Mouse (Mus musculus): Measurements from ENCODE around the gene Wdr27.
"Not testable (repeated sequence)": the region's sequence is repeated elsewhere in the genome, so short reads cannot be mapped to it uniquely, and the experiment has no call there.

The Wdr27 gene

GRCm38 (mm10) chr17:14930697-14931096 is 12.3 kb downstream of the Wdr27 start:
- DNase-seq (ENCODE audit: low spot score): no peak

GRCm38 (mm10) chr17:14928631-14929030 is 14.3 kb downstream of the Wdr27 start:
- DNase-seq (ENCODE audit: low spot score): no peak

DNA sequence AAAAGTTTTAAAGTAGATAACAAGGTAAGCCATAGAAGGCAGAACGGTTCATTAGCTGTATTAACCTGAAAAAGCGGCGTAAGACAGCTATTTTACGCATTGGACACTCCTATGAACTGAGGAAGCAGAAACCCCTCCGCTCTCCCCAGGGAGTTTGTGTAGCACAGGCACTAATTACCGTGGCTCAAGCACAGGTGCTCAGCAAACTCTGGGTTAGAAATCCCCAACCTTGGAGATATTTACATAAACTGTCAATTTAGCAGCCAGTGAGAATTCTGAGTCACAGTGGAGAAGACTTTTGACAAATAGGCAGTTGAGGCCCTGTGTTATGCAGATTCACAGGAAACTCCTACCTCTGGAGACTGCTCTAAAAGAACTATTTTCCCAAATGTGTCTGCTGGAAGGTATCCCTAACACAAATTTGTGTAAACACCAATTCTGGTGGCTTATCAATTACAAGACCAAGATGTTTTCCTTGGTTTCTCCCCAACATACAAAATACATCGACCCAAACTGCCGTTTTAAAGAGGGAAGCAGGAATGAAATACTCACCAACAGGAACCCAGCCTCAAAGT is 15.2 kb downstream of the Wdr27 start:
- DNase-seq (ENCODE audit: low spot score): no peak

- no peak for DNase-seq (ENCODE audit: low spot score)
These were observed 21.4 kb downstream of the Wdr27 start for GRCm38 (mm10) chr17:14921582-14921981.

DNA sequence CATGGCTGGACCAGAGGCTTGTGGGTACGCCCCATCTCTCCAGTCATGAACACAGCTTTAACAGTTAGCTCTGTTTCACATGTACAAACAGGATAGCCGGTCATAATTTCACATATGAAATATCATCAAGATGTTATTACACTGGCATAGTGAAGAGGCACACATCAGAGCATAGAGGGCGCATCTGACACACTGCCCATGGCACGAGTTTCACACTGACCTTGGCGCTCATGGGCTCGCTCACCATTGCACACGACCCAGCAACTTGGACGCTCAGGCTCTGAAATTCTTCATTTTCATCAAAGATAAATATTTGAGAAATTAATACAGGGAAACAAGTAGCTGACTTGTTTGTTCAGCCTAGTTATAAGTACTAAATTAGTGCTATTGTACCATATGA is 25.1 kb downstream of the Wdr27 start:
- no peak for DNase-seq (ENCODE audit: low spot score)

DNA sequence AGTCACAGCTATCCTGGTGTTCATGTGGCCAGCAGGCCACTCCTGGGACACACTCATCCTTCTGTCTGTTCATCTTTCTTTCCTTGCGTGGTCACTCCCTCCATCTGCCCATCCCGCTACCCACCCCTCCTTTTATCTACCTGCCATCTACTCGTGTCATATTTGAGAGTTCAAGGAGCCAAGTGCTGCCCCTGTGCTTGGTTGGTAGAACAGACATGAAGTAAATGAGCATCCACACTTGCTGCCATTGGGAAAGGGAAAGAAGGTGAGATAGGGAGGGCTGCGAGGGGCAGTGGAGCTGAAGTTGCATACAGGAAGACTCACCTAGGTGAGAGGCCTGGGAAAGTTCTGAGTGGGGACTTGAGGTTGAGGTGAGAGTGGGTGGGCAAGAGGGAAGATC is 28.6 kb downstream of the Wdr27 start:
- no peak for DNase-seq (ENCODE audit: low spot score)

DNA sequence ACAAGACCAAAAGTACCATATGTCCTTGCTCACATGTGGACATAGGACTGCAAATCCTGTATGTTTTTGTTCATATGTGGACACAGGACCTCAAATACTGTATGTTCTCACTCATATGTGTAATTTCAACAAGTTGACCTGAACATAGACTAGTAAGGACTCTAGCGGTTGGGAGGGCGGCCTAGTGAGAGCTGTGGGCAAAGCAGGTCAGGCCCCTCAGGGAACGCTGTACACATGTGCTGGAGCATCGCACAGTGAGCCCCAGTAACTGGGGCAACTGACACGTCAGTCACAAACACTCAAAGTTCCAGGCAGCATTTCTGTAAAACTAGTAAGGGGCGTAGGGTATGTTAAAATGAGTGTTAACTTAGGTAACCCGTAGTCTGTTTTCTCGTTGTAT is 30.0 kb downstream of the Wdr27 start:
- no peak for DNase-seq (ENCODE audit: low spot score)

GRCm38 (mm10) chr17:14912420-14912819 is 30.5 kb downstream of the Wdr27 start:
- DNase-seq (ENCODE audit: low spot score): no peak

DNA sequence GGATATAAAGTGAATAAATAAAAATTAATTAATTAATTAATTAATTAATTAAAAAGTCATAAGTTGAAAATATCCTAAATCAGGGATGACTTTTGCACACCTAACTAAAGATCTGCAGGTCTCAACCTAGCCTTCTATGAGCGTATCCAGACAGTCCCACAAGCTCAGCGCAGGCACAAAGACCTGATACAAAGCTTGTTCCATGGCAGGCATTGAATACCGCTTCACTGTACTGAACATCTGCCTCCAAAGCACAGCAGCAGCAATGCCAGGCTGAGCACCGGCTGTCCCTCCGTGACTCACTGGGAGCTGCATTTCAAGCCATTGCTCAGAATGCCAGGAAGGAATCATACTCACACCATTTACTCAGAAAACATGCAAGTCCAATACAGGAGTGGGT is 32.2 kb downstream of the Wdr27 start:
- no peak for DNase-seq (ENCODE audit: low spot score)

DNA sequence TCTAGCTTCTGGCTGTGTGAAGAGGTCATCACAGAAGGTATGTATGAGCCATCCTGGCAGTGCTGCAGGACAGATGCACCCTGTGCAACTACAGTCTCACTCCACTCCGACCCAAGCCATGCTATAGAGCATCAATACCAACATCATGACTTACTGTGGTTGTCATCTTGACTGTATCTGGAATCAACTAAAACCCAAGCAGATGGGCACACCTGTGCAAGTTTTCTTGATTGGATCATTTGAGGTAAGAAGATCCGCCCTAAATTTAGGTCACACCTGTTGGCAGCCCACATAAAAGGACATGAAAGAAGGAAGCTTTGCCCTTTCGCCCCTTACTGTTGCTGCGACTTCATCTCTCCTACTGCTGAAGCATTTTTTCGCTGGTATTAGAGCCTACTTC is 33.6 kb downstream of the Wdr27 start:
- no peak for DNase-seq (ENCODE audit: low spot score)

DNA sequence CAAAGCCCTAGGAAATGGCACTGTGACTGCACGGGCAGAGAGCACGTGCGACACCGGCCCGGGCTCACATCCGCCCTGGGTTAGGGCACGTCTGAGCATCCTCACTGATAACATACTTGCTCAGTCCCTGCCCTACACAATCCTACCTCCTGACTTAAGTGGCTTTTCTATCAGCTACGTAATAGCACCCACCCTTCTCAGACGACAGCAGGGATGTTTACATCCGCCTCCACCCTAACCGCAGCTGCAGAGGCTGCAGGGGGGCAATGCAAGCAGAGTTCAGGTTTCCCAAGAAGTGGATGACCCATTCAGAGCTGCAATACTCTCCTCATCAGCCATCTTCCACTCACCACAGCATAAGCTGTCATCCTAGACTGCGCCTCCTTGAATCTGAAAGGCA is 35.8 kb downstream of the Wdr27 start:
- DNase-seq (ENCODE audit: low spot score): no peak

GRCm38 (mm10) chr17:14906611-14907010 is 36.3 kb downstream of the Wdr27 start:
- DNase-seq (ENCODE audit: low spot score): no peak

- no peak for DNase-seq (ENCODE audit: low spot score)
These were observed 38.2 kb downstream of the Wdr27 start for GRCm38 (mm10) chr17:14904637-14905265.

GRCm38 (mm10) chr17:14904206-14904605 is 38.8 kb downstream of the Wdr27 start:
- no peak for DNase-seq (ENCODE audit: low spot score)

- no peak for DNase-seq (ENCODE audit: low spot score)
These were observed 39.7 kb downstream of the Wdr27 start for GRCm38 (mm10) chr17:14903212-14903611.

DNA sequence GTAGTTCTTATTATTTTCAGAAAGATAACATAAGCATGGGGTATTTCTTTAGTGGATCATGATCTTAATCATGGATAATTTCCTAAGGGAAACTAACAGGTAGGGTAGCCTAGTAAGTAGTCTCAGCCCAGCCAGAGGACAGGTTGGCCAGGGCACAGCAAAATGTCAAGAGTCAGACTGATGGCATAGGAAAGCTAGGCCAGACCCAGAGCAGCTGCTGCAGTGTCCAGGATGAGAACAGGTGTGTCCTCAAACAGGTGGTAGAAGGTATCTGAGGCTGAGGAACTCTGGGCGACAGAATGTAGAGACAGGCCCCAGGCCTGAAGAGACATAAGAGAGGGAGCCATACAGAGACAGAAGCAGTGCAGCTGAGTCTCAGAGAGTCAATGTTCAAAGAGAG is 44.0 kb downstream of the Wdr27 start:
- DNase-seq (ENCODE audit: low spot score): no peak

DNA sequence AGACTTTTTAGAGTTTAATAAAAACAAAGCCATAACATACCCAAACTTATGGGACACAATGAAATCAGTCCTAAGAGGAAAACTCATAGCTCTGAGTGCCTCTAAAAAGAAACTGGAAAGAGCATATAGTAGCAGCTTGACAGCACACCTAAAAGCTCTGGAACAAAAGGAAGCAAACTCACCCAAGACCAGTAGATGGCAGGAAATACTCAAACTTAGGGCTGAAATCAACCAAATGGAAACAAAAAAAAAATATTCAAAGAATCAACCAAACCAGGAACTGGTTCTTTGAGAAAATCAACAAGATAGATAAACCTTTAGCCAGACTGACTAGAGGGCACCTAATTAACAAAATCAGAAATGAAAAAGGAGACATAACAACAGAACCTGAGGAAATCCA is 47.9 kb downstream of the Wdr27 start:
- DNase-seq (ENCODE audit: low spot score): not testable (repeated sequence)

GRCm38 (mm10) chr17:14886933-14887332 is 56.0 kb downstream of the Wdr27 start:
- no peak for DNase-seq (ENCODE audit: low spot score)

DNA sequence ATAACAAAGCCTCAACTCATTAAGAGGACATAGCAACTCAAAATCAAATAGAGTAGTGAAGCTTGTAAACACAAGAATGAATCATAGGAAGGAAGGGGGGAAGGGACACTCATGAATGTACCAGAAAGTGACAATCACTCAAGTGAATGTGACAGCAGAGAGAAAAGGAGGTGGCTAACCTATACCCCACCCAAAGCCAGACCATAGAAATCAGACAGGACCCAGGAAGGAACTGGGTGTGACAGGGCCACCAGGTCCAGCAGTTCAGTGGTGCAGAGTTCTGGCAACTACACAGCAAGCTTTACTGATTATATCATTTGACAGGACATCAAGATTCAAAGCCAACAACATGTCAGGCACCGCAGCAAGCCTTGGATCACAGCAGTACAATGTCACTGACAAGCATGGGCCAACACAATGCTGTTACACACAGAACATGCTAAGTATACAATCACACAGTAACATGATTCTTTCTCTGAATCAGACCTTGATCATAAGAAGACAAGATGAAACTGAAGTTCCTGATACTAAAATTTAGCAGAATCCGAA is 68.2 kb downstream of the Wdr27 start:
- DNase-seq (ENCODE audit: low spot score): no peak

DNA sequence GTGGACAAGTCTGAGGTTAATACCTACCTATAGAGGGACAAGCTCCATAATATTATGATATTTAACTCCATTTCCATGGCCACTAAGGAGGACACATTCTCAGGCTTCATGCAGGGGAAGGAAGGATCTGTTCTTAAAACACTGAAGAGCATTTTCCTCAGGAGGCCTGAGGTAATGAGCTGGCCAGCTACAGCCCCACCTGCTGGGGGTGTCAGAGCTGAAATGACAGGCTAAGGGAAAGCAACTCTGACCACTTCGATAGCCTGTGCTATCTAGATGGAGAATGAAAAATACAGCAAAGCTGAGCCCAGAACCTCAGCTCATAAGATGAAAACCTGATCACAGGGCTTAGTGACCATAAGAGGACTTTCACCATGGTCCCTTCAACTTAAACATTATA is 82.7 kb downstream of the Wdr27 start:
- no peak for DNase-seq (ENCODE audit: low spot score)

- DNase-seq (ENCODE audit: low spot score): no peak
These were observed 95.2 kb downstream of the Wdr27 start for GRCm38 (mm10) chr17:14847709-14848108.

GRCm38 (mm10) chr17:14846880-14847279 is 96.1 kb downstream of the Wdr27 start:
- no peak for DNase-seq (ENCODE audit: low spot score)

GRCm38 (mm10) chr17:14826715-14827295 is 116.2 kb downstream of the Wdr27 start:
- no peak for DNase-seq (ENCODE audit: low spot score)

- DNase-seq (ENCODE audit: low spot score): no peak
These were observed 118.0 kb downstream of the Wdr27 start for GRCm38 (mm10) chr17:14824938-14825337.

All from urinary bladder, postnatal 10 days (tissue).